Mouse (Mus musculus): ENCODE results near the gene Ly6g6c. TPM values are rescaled to one million over a fixed set of nuclear protein-coding genes. Genes with fewer than 3 reads are reported as not detected.

Ly6g6c gene
- polyA plus RNA-seq, 1 experiment from 2014 or later = 0.31 TPM

DNA sequence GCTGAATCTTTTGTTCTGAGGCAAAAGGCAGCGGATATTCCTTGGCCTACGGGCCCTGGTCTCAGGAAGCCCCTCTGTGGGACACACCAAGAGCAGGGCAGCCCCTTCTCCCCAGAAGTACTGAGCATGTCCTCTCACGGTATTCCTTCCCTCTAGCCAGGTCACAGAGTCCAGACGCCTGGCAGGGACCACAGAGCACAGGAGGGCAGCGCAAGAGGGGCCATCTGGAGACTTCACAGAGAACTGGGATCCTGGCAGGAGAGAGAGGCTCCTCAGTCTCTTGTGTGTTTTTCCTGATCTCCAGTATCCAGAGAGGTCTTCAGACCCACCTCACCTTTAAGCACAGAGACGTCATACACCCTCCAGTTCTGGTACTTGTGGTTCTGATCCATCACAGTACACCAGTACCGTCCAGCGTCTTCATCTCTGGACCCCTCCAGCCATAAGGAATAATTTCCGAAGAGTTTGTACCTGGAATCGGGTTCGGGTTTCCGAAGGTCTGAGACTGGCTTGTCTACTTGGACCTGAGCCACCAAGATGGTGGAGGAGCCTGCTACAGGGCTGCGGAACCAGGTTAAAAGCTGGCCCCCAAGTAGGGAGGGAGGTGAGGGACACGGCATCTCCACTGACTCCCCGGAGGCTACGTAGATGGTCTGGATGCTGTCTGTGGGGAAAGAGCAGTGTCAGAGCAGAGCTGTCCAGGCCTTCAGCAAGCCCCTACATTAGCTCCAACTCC, 17.8 kb downstream of the Ly6g6c start:
- peaks cover 20% of the 10 kb centered on the region for H3K27me3 ChIP-seq (replicated peaks; ENCODE audit: low read depth, poor library complexity, severe bottlenecking)
- peaks cover 3% of the 10 kb centered on the region for H3K4me1 ChIP-seq
- no peak overlapping the region for H3K4me3 ChIP-seq
- no peaks in the 10 kb centered on the region for H3K36me3 ChIP-seq (replicated peaks)
- 84% methylated on average over 16 of the region's 16 CpGs for WGBS
- DNase-seq (ENCODE audit: low spot score) = no peak
- H3K27ac ChIP-seq (replicated peaks) = peak overlapping the region; percentile 32; the same call in 1 of the 2 replicates
- H3K9me3 ChIP-seq = no peaks in the 10 kb centered on the region

- no peaks in the 10 kb centered on the region for H3K36me3 ChIP-seq (replicated peaks)
- no peaks in the 10 kb centered on the region for H3K4me1 ChIP-seq
- 86% methylated on average over 3 of the region's 3 CpGs for WGBS
- H3K4me3 ChIP-seq = no peak overlapping the region
- no peaks in the 10 kb centered on the region for H3K9me3 ChIP-seq
- DNase-seq (ENCODE audit: low spot score) = no peak
- no peak overlapping the region for H3K27ac ChIP-seq (replicated peaks)
- peaks cover 16% of the 10 kb centered on the region; the same call in 1 of the 2 replicates for H3K27me3 ChIP-seq (replicated peaks; ENCODE audit: low read depth, poor library complexity, severe bottlenecking)
Observed at GRCm38 (mm10) chr17:35083929-35084497, 18.8 kb downstream of the Ly6g6c start.

DNA sequence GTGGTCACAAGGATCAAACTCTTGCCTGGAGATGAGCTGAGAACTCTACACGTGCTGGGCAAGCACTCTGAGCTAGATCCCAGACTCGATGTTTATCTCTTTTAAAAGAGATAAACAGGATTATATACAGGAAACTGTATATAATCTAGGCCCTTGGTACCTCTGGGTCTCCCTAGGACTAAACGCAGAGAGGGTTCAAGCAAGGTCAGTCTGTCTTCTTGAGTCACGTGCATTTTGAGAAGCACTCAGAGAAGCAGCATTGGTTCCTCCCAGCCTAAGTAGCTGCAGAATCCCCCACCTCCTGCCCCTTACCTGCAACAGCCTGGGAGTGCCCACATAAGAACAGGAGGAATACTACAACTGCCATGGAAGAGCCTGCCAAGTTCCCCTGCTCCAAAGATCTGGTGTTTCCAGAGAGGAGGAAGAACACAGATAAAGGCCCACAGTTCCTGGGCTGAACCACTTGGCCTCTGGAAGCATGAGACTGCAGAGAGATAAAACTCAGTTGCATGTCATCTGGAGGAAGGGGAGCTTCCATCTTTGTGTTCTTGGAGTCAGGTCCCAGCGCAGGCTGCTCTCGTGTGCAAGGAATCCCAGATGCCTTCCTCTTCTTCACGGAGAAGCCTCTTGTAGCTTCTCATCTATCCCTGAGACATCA, 20.1 kb downstream of the Ly6g6c start, which contains the start of gene Ly6g6f:
TSS of gene Ly6g6f (minus strand) at position 403 of the 658 bp plus-strand sequence.
- peaks cover 4% of the 10 kb centered on the region; the same call in 1 of the 2 replicates for H3K27me3 ChIP-seq (replicated peaks; ENCODE audit: low read depth, poor library complexity, severe bottlenecking)
- no peak for DNase-seq (ENCODE audit: low spot score)
- H3K27ac ChIP-seq (replicated peaks) = no peak within 1 kb of the TSS
- peaks cover 11% of the 10 kb centered on the region for H3K4me1 ChIP-seq
- no peak within 1 kb of the TSS for H3K4me3 ChIP-seq
- 80% methylated on average over 7 of the region's 7 CpGs for WGBS
- no peaks in the 10 kb centered on the region for H3K36me3 ChIP-seq (replicated peaks)
- no peaks in the 10 kb centered on the region for H3K9me3 ChIP-seq

DNA sequence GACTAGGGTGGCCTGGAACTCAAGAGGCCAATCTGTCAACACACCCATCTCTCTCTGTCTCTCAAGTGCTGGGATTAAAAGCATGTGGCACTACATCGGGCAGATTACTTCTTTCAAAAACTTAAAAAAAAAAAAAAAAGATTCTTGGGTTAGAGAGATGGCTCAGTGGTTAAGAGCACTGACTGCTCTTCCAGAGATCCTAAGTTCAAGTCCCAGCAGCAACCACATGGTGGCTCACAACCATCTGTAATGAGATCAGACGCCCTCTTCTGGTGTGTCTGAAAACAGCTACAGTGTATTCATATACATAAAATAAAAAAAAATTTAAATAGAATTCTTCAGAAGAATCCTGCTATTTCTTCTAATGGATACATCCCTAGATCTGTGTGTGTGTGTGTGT, 23.0 kb downstream of the Ly6g6c start:
- Histone ChIP-seq H3K9me3 (no peaks in the 10 kb centered on the region), H3K4me3 (no peak overlapping the region), H3K4me1 (peaks cover 17% of the 10 kb centered on the region), H3K27ac (replicated peaks) (no peak overlapping the region), H3K36me3 (replicated peaks) (peaks cover 20% of the 10 kb centered on the region), H3K27me3 (replicated peaks; ENCODE audit: low read depth, poor library complexity, severe bottlenecking) (no peaks in the 10 kb centered on the region)
- 53% methylated on average over 2 of the region's 2 CpGs for WGBS
- no peak for DNase-seq (ENCODE audit: low spot score)

DNA sequence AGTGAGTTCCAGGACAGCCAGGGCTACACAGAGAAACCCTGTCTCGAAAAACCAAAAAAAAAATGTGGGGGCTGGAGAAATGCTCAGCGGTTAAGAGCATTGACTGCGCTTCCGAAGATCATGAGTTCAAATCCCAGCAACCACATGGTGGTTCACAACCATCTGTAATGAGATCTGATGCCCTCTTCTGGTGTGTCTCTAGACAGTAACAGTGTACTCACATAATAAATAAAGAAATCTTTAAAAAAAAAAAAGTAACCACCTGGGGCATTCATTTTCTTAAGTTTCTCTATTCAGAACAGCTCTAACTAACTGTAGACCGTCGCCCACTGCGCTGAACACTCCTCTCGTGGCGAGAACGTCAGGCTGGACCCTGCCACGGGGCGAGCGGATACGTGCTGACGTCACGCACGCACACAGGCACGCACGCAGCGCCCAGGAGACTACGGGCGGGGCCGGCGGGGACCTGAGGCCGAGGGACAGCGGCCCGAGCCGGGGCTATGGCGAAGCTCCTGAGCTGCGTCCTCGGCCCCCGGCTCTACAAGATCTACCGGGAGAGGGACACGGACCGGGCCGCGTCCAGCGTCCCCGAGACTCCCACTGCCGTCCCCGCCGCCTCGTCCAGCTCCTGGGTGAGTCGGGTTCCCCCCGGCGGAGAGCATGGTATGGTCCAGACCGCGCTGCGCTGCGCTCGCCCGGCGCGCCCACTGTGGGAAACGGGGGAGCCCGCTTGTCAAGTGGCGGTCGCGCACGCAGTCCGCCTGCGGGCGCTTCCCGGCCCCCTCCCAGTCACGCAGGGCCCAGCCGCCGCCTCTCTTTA, 23.8 kb downstream of the Ly6g6c start, which contains the start of gene Abhd16a:
TSS of gene Abhd16a (plus strand) at position 439 of the 820 bp plus-strand sequence.
- WGBS = 3% methylated on average over 67 of the region's 67 CpGs
- Histone ChIP-seq H3K27ac (replicated peaks) (peak within 1 kb of the TSS; percentile 99), H3K36me3 (replicated peaks) (peaks cover 28% of the 10 kb centered on the region), H3K4me1 (peaks cover 17% of the 10 kb centered on the region), H3K4me3 (peak within 1 kb of the TSS; percentile 83), H3K27me3 (replicated peaks; ENCODE audit: low read depth, poor library complexity, severe bottlenecking) (no peaks in the 10 kb centered on the region), H3K9me3 (no peaks in the 10 kb centered on the region)
- peak; percentile 95 for DNase-seq (ENCODE audit: low spot score)

DNA sequence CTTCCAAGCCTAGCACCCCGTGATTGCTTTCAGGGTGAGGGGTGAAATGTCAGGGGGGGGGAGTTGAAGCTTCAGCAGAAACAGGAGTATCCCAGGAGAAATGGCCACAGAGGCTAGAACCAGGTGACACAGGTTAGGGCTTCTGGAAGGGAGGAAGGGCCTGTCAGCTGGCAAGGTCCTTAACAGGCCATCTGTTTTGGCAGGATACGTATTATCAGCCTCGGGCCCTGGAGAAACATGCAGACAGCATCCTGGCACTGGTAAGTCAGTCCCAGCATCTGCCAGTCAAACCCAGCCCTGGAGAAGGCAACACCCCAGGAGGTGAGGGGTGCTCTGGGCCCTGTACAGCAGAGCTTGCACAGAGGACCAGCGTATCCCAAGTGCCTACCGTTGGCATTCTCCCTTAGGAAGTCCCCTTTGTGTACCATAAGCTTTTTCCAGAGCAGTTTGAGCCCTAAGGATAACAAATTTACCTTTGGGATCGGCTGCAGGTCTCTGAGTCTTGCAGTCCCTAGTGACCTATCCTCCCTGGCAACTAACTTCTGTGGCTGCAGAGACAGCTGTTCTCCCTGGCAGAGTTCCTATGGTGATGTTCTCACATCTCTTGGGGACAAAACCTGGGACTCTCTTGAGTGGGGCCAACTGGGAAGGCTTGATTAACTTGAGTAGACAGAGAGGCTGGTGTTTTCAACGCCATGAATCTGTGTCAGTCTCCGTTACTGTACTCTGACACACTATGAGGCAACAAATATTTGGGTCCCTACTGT, 25.2 kb downstream of the Ly6g6c start:
- Histone ChIP-seq H3K9me3 (no peaks in the 10 kb centered on the region), H3K4me3 (peak overlapping the region; percentile 83), H3K36me3 (replicated peaks) (peaks cover 41% of the 10 kb centered on the region), H3K27me3 (replicated peaks; ENCODE audit: low read depth, poor library complexity, severe bottlenecking) (no peaks in the 10 kb centered on the region), H3K4me1 (peaks cover 17% of the 10 kb centered on the region), H3K27ac (replicated peaks) (0 out of 2 replicates have a peak overlapping the region, but pooled peaks have one; percentile 24)
- DNase-seq (ENCODE audit: low spot score) = no peak
- 76% methylated on average over 8 of the region's 8 CpGs for WGBS

DNA sequence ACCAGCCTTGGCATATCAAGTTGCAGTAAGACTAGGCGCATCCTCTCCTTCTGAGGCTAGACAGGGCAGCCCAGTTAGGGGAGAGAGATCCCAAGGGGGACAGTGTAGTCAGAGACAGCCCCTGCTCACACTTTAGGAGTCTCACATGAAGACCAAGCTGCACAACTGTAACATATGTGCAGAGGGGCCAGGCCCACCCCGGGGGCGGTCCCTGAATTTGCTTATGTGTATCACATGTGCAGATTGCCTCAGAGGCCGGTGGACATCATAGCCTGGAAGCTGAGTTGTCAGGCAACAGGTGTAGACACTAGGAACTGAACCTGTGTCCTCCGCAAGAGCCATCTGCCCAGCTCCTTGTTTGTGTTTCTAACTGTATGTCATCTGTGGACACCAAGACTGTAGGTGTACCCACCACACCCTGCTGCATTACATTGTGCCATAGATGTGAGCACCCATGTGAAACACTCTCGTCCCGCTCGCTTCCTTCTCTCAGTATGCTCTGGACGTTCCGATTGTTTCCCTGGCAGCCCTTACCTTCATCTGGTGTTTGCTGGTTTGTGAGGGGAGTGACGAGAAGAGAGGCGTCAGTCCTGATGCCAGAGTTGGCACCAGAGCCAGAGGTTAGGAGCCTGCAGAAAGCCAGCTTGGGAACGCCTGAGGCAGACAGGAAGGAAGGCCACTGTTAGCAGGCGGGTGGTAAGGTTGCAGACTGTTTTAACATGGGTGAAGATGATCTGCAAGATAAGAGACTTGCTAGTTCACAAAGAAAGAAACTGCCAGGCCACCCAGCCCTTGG, 27.4 kb downstream of the Ly6g6c start:
- no peak overlapping the region for H3K27ac ChIP-seq (replicated peaks)

DNA sequence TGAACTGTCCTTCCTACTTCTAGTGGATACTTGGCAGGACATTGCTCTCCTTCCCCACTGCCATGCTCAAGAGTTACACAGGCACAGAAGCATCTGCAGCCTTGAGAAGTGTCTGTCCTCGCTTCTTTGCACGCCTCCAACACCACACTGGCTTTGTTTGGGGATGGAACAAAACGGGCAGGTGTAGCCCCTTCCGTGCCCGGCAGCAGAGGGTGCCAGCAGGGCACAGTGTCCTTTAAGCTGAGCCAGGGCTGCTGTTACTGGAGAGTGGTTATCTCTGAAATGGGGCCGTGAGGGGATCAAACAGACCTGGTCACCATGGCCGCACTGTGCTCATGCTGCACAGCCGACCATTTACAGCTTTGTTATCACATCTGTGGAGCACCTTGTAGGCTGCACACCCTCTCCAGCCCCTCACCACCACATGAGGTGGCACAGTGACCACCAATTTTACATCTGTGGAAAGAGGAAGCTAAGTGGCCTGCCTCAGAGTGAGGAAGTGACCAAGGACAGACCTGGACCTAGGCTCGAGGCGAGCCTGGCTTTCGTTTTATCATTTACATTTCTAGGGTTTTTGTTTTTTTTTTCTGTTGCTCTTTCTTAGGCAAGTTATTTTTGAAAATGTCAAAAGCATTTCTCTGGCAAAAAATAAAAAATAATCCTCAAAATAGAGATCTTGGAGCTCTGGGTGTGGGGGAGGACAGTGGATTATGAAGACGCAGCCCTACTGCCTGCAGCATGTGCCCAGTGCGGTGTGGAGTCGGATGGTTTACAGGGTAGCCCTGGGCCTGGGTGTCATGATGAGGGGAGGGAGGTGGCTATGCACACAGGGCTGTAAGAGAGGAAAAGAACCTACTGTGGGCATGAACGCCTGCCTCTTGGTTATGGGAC, 29.5 kb downstream of the Ly6g6c start:
- Histone ChIP-seq H3K27ac (replicated peaks) (no peak overlapping the region), H3K36me3 (replicated peaks) (peaks cover 83% of the 10 kb centered on the region), H3K9me3 (no peaks in the 10 kb centered on the region), H3K4me3 (peak overlapping the region; percentile 16; the same call in 1 of the 2 replicates), H3K4me1 (peaks cover 12% of the 10 kb centered on the region), H3K27me3 (replicated peaks; ENCODE audit: low read depth, poor library complexity, severe bottlenecking) (no peaks in the 10 kb centered on the region)
- WGBS = 92% methylated on average over 15 of the region's 15 CpGs
- no peak for DNase-seq (ENCODE audit: low spot score)

More for the DNA sequence above, 27.4 kb downstream of the Ly6g6c start:
- no peaks in the 10 kb centered on the region for H3K27me3 ChIP-seq (replicated peaks; ENCODE audit: low read depth, poor library complexity, severe bottlenecking)
- H3K4me1 ChIP-seq = peaks cover 17% of the 10 kb centered on the region
- WGBS = 86% methylated on average over 14 of the region's 14 CpGs
- no peak for DNase-seq (ENCODE audit: low spot score)
- no peaks in the 10 kb centered on the region for H3K9me3 ChIP-seq
- H3K4me3 ChIP-seq = no peak overlapping the region; the same call in 1 of the 2 replicates
- H3K36me3 ChIP-seq (replicated peaks) = peaks cover 63% of the 10 kb centered on the region

DNA sequence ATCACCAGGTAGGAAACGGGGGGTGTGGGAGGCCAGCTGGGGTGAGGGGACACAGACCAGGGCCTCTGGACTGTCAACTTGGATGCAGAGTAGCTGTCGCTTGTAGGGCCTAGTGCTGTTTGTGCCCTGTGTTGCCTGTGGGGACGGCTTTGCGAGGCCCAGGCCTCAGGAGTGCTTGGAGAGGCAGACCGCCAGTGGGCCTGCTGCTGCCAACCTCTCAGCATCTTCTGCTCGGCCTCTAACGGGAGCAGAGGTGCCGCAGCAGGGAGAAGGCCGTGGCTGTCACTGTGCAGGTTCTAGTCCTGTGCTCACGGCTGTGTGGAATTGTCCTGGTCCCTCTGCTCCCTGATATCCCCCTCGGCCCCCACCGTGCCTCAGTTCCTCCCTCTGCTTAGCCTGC, 31.4 kb downstream of the Ly6g6c start:
- no peak for DNase-seq (ENCODE audit: low spot score)
- H3K4me1 ChIP-seq = no peaks in the 10 kb centered on the region; the same call in 1 of the 2 replicates
- no peaks in the 10 kb centered on the region for H3K27me3 ChIP-seq (replicated peaks; ENCODE audit: low read depth, poor library complexity, severe bottlenecking)
- 84% methylated on average over 12 of the region's 12 CpGs for WGBS
- peaks cover 97% of the 10 kb centered on the region for H3K36me3 ChIP-seq (replicated peaks)
- no peak overlapping the region for H3K4me3 ChIP-seq
- no peak overlapping the region; the same call in 1 of the 2 replicates for H3K27ac ChIP-seq (replicated peaks)
- no peaks in the 10 kb centered on the region for H3K9me3 ChIP-seq

DNA sequence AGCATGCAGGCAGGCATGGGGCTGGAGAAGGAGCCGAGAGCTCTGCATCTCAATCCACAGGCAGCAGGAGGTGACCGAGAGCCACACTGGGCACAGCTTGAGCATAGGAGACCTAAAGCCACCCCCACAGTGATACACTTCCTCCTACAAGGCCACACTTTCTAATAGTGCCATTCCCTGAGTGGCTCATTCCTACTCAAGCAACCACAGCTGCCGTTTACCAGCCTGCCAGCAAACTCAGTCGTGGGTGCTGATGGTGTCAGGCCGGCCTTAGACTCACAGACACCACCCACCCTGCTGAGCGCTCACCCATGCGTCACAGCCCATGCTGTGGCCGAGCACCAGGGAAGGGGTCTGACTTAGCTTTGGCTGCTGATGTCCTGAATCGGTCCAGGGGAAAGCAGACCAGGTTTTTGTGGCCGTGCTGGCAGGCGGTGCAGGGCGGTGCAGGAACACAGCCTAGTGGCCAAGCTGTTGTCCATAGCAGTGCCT, 32.0 kb downstream of the Ly6g6c start:
- Histone ChIP-seq H3K4me1 (no peaks in the 10 kb centered on the region; the same call in 1 of the 2 replicates), H3K27ac (replicated peaks) (no peak overlapping the region), H3K4me3 (no peak overlapping the region), H3K9me3 (no peaks in the 10 kb centered on the region), H3K36me3 (replicated peaks) (peaks cover 97% of the 10 kb centered on the region), H3K27me3 (replicated peaks; ENCODE audit: low read depth, poor library complexity, severe bottlenecking) (no peaks in the 10 kb centered on the region)
- no peak for DNase-seq (ENCODE audit: low spot score)
- 81% methylated on average over 12 of the region's 12 CpGs for WGBS

All from embryonic facial prominence, embryonic 10.5 days (tissue).